Mouse (Mus musculus): Measurements from ENCODE around the gene Pxn.
"Not testable (repeated sequence)": the region's sequence is repeated elsewhere in the genome, so short reads cannot be mapped to it uniquely, and the experiment has no call there.

DNA sequence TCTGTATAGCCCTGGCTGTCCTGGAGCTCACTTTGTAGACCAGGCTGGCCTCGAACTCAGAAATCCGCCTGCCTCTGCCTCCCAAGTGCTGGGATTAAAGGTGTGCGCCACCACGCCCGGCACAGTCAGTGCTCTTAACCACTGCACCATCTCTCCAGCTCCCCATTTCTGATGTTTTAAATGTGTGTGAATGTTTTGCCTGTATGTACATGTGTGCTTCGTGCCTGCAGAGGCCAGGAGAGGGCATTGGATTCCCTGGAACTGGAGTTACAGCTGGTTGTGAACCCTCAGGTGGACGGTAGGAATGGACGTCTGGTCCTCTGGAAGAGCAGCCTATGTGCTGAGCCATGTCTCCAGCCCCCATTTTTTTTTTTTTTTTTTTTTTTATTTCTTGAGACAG, 11.7 kb downstream of the Pxn start:
- not testable (repeated sequence) for TF ChIP-seq POLR2A (IDR thresholded peaks at IDR 0.05; ENCODE audit: extremely low read depth, insufficient read depth, low read length); CTCF (IDR thresholded peaks at IDR 0.05; ENCODE audit: low read depth, low read length)

Data from liver, adult 2 months (tissue).